Mouse (Mus musculus): ENCODE measurements at regions not wholly inside any gene's neighbourhood (a gene's known extent, or its start where the extent isn't known, plus 50 kb on each side); places are given as distances from the start of the nearest gene placed in this dataset.

- DNase-seq (ENCODE audit: low spot score in 2 of 2) = no peak
Measured at GRCm38 (mm10) chr15:62787753-62788152, 1057.2 kb downstream of the Gsdmc2 start.

GRCm38 (mm10) chr15:62786315-62786714 is 1058.7 kb downstream of the Gsdmc2 start:
- no peak for DNase-seq (ENCODE audit: low spot score in 2 of 2)

GRCm38 (mm10) chr15:62784456-62785139 is 1060.4 kb downstream of the Gsdmc2 start:
- DNase-seq (ENCODE audit: low spot score in 2 of 2) = no peak

- DNase-seq (ENCODE audit: low spot score in 2 of 2) = peak; percentile 12 to 35
Measured at GRCm38 (mm10) chr15:62778899-62779298, 1066.1 kb downstream of the Gsdmc2 start.

GRCm38 (mm10) chr15:62752686-62753085 is 1092.3 kb downstream of the Gsdmc2 start:
- no peak for DNase-seq (ENCODE audit: low spot score in 2 of 2)

- DNase-seq (ENCODE audit: low spot score in 2 of 2) = no peak
Measured at GRCm38 (mm10) chr15:62743879-62744278, 1101.1 kb downstream of the Gsdmc2 start.

GRCm38 (mm10) chr15:62740746-62741145 is 1104.2 kb downstream of the Gsdmc2 start:
- no peak for DNase-seq (ENCODE audit: low spot score in 2 of 2)

- DNase-seq (ENCODE audit: low spot score in 2 of 2) = no peak
Measured at GRCm38 (mm10) chr15:62735334-62735733, 1109.6 kb downstream of the Gsdmc2 start.

GRCm38 (mm10) chr15:62734900-62735299 is 1110.1 kb downstream of the Gsdmc2 start:
- no peak for DNase-seq (ENCODE audit: low spot score in 2 of 2)

- no peak for DNase-seq (ENCODE audit: low spot score in 2 of 2)
Measured at GRCm38 (mm10) chr15:62730524-62730923, 1114.5 kb downstream of the Gsdmc2 start.

- no peak for DNase-seq (ENCODE audit: low spot score in 2 of 2)
Measured at GRCm38 (mm10) chr15:62714265-62714664, 1130.7 kb downstream of the Gsdmc2 start.

- DNase-seq (ENCODE audit: low spot score in 2 of 2) = no peak
Measured at GRCm38 (mm10) chr15:62712543-62713131, 1132.3 kb downstream of the Gsdmc2 start.

GRCm38 (mm10) chr15:62712060-62712542 is 1132.9 kb downstream of the Gsdmc2 start:
- DNase-seq (ENCODE audit: low spot score in 2 of 2) = no peak

- DNase-seq (ENCODE audit: low spot score in 2 of 2) = no peak
Measured at GRCm38 (mm10) chr15:62709546-62709945, 1135.4 kb downstream of the Gsdmc2 start.

- no peak for DNase-seq (ENCODE audit: low spot score in 2 of 2)
Measured at GRCm38 (mm10) chr15:62698559-62698958, 1146.4 kb downstream of the Gsdmc2 start.

GRCm38 (mm10) chr15:62694734-62695133 is 1150.2 kb downstream of the Gsdmc2 start:
- DNase-seq (ENCODE audit: low spot score in 2 of 2) = no peak

- DNase-seq (ENCODE audit: low spot score in 2 of 2) = no peak
Measured at GRCm38 (mm10) chr15:62693671-62694070, 1151.3 kb downstream of the Gsdmc2 start.

GRCm38 (mm10) chr15:62673410-62673809 is 1171.6 kb downstream of the Gsdmc2 start:
- no peak for DNase-seq (ENCODE audit: low spot score in 2 of 2)

- DNase-seq (ENCODE audit: low spot score in 2 of 2) = no peak
Measured at GRCm38 (mm10) chr15:62670026-62670425, 1175.0 kb downstream of the Gsdmc2 start.

GRCm38 (mm10) chr15:62659096-62659495 is 1185.9 kb downstream of the Gsdmc2 start:
- no peak for DNase-seq (ENCODE audit: low spot score in 2 of 2)

GRCm38 (mm10) chr15:62658695-62659094 is 1186.3 kb downstream of the Gsdmc2 start:
- DNase-seq (ENCODE audit: low spot score in 2 of 2) = no peak

- no peak for DNase-seq (ENCODE audit: low spot score in 2 of 2)
Measured at GRCm38 (mm10) chr15:62646476-62647168, 1198.4 kb downstream of the Gsdmc2 start.

GRCm38 (mm10) chr15:62644744-62645143 is 1200.2 kb downstream of the Gsdmc2 start:
- no peak for DNase-seq (ENCODE audit: low spot score in 2 of 2)
